Mouse (Mus musculus): ENCODE data around the gene Med12l. TPM values are rescaled to one million over a fixed set of nuclear protein-coding genes. Genes with fewer than 3 reads are reported as not detected.

Med12l gene
- total RNA-seq, 1 experiment = 3.6 TPM

DNA sequence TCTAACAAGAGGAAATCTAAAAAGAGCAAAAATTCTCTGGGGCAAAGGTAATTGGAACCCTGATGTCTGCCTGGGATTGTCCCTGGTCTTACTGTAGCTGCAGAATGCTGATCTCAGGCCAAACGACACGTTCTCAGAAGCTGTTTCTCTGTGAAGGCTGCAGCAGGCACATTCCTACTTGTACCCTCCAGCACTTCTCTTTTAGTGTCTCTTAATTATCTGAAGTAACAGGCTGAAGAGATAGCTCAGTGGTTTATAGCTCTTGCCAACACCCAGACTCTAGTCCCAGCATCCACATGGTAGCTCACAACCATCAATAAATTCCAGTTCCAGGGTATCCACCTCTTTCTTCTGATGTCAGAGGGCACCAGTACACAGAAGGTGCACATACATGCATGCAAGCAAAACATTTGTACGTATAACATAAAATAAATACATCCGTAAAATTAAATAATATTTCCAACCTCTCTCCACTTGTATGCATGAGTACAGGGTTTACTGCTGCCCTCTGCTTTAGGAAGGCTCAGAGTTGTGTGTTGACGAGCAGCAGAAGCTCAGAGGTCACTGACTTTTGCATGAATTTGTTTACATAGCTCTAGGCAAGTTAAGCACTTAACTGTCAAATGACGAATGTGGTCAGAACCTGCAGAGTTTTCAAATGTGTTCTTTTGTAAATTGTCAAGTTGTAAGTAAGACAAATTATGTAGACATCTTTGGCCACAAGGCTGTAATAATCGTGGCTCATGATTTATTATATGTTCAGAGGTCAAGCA is 120.3 kb downstream of the Med12l start:
- in situ Hi-C loops (cut with MboI; ENCODE audit: low sequenced_read_pairs in 2 of 2, unreplicated experiment in 2 of 2) = loop anchor here in 1 of 2 experiments (10.0 kb wide), 1 partner anchor 619 kb away; no protein-coding TSS in a partner anchor
- no peak for DNase-seq (ENCODE audit: low read depth, low spot score)
- H3K27ac ChIP-seq (ENCODE audit: insufficient read depth, low read depth, low read length, poor library complexity, severe bottlenecking) = no peak overlapping the region

DNA sequence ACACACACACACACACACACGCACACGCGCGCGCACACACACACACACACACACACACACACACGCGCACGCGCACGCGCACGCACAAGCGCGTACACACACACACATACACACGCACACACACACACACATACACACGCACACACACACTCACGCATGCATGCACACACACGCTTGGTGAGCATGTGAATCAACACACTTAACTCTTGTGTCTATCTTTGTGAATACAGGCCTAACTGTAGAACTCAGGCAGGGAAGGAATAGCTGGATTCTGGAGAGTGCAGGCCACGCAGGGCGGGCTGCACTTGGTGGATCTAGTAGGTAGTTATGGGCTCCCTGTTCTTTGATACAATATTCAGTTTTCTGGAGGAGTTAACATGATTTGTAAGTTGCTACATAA is 123.1 kb downstream of the Med12l start:
- Histone ChIP-seq H3K4me1 (ENCODE audit: control insufficient read depth in 2 of 2, insufficient read depth in 2 of 2, low read length in 2 of 2, poor library complexity in 1 of 2) (no peaks in the 10 kb centered on the region; a peak in 1 of 4 replicates), H3K36me3 (ENCODE audit: control insufficient read depth, insufficient read depth, low read length, poor library complexity, severe bottlenecking) (no peaks in the 10 kb centered on the region)
- in situ Hi-C loops (cut with MboI; ENCODE audit: low sequenced_read_pairs in 2 of 2, unreplicated experiment in 2 of 2) = loop anchor here in 1 of 2 experiments (10.0 kb wide), 1 partner anchor 616 kb away; no protein-coding TSS in a partner anchor

More for the DNA sequence above, 120.3 kb downstream of the Med12l start:
- H3K36me3 ChIP-seq (ENCODE audit: control insufficient read depth, insufficient read depth, low read length, poor library complexity, severe bottlenecking) = no peaks in the 10 kb centered on the region
- H3K9ac ChIP-seq (ENCODE audit: insufficient read depth, low read depth, low read length, poor library complexity, severe bottlenecking) = no peak overlapping the region
- H3K9me3 ChIP-seq (ENCODE audit: control insufficient read depth, insufficient read depth, low read depth, low read length) = no peaks in the 10 kb centered on the region
- TF ChIP-seq ZNF384 (IDR thresholded peaks at IDR 0.05; ENCODE audit: low read depth, low read length) (no peak), ZC3H11A (IDR thresholded peaks at IDR 0.05; ENCODE audit: borderline replicate concordance, low read depth, low read length) (no peak), CHD2 (IDR thresholded peaks at IDR 0.05; ENCODE audit: low read depth, low read length) (no peak), MAFK (IDR thresholded peaks at IDR 0.05; ENCODE audit: insufficient read depth, low read depth, low read length) (no peak), HCFC1 (IDR thresholded peaks at IDR 0.05; ENCODE audit: borderline replicate concordance, insufficient read depth, low read length) (no peak)
- H3K4me1 ChIP-seq (ENCODE audit: control insufficient read depth in 2 of 2, insufficient read depth in 2 of 2, low read length in 2 of 2, poor library complexity in 1 of 2) = peaks cover 0 to 1% of the 10 kb centered on the region in 2 experiments; a peak in 1 of 4 replicates
- no peak overlapping the region for H3K4me3 ChIP-seq (ENCODE audit: insufficient read depth in 1 of 2, low read depth in 1 of 2, low read length in 2 of 2, poor library complexity in 1 of 2, severe bottlenecking in 1 of 2)

DNA sequence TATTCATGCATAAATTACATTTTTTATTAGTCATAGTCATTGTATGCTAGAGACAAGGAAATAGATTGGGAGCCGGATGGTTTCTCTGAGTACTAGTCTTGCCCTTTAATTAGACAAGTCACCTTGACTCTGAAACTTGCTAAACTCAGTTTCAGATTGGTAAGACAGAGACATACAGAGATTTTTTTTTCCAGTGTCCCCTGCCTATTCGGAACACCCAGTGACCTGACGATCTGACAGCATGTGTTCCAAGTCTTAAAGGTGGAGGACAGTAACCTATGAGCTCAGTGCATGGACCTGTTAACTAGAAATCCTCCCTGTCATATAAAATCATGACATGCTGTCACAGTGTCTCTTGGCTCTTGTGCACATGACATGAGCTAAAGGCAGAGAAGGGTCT is 123.9 kb downstream of the Med12l start:
- H3K9ac ChIP-seq (ENCODE audit: insufficient read depth, low read depth, low read length, poor library complexity, severe bottlenecking) = no peak overlapping the region
- TF ChIP-seq CHD2 (IDR thresholded peaks at IDR 0.05; ENCODE audit: low read depth, low read length) = no peak
- TF ChIP-seq ZC3H11A (IDR thresholded peaks at IDR 0.05; ENCODE audit: borderline replicate concordance, low read depth, low read length) = no peak
- no peak overlapping the region for H3K27ac ChIP-seq (ENCODE audit: insufficient read depth, low read depth, low read length, poor library complexity, severe bottlenecking)
- in situ Hi-C loops (cut with MboI; ENCODE audit: low sequenced_read_pairs in 2 of 2, unreplicated experiment in 2 of 2) = loop anchor here in 1 of 2 experiments (10.0 kb wide), 1 partner anchor 615 kb away; no protein-coding TSS in a partner anchor
- H3K4me3 ChIP-seq (ENCODE audit: insufficient read depth in 1 of 2, low read depth in 1 of 2, low read length in 2 of 2, poor library complexity in 1 of 2, severe bottlenecking in 1 of 2) = no peak overlapping the region
- no peaks in the 10 kb centered on the region for H3K9me3 ChIP-seq (ENCODE audit: control insufficient read depth, insufficient read depth, low read depth, low read length)
- DNase-seq (ENCODE audit: low read depth, low spot score) = no peak
- no peaks in the 10 kb centered on the region; a peak in 1 of 4 replicates for H3K4me1 ChIP-seq (ENCODE audit: control insufficient read depth in 2 of 2, insufficient read depth in 2 of 2, low read length in 2 of 2, poor library complexity in 1 of 2)
- no peaks in the 10 kb centered on the region for H3K36me3 ChIP-seq (ENCODE audit: control insufficient read depth, insufficient read depth, low read length, poor library complexity, severe bottlenecking)

More for the DNA sequence above, 123.1 kb downstream of the Med12l start:
- no peaks in the 10 kb centered on the region for H3K9me3 ChIP-seq (ENCODE audit: control insufficient read depth, insufficient read depth, low read depth, low read length)
- H3K4me3 ChIP-seq (ENCODE audit: insufficient read depth in 1 of 2, low read depth in 1 of 2, low read length in 2 of 2, poor library complexity in 1 of 2, severe bottlenecking in 1 of 2) = no peak overlapping the region
- no peak for DNase-seq (ENCODE audit: low read depth, low spot score)
- H3K27ac ChIP-seq (ENCODE audit: insufficient read depth, low read depth, low read length, poor library complexity, severe bottlenecking) = no peak overlapping the region
- no peak overlapping the region for H3K9ac ChIP-seq (ENCODE audit: insufficient read depth, low read depth, low read length, poor library complexity, severe bottlenecking)
- TF ChIP-seq ZC3H11A (IDR thresholded peaks at IDR 0.05; ENCODE audit: borderline replicate concordance, low read depth, low read length) (no peak), ZNF384 (IDR thresholded peaks at IDR 0.05; ENCODE audit: low read depth, low read length) (no peak)

DNA sequence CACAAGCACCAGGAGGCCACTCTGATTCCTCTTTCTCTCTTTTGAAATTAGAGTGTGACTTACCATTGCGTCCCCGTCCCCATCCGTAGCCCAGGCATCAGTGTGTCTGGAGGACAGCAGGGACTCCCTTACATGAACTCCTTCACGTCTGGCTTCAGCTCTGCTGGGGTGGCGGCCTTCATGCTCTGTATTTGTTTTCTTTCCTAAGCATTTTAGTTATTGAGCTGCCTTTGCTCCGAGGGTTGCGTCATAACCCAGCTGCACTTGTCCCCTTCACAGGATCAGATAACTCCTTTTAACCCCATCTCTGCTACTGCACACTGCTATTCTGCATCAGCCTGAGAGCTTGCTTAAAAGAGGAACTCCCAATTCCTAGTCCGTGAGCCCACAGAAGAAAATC is 124.8 kb downstream of the Med12l start:
- no peak for DNase-seq (ENCODE audit: low read depth, low spot score)
- Histone ChIP-seq H3K9ac (ENCODE audit: insufficient read depth, low read depth, low read length, poor library complexity, severe bottlenecking) (no peak overlapping the region), H3K36me3 (ENCODE audit: control insufficient read depth, insufficient read depth, low read length, poor library complexity, severe bottlenecking) (no peaks in the 10 kb centered on the region), H3K9me3 (ENCODE audit: control insufficient read depth, insufficient read depth, low read depth, low read length) (no peaks in the 10 kb centered on the region), H3K4me1 (ENCODE audit: control insufficient read depth in 2 of 2, insufficient read depth in 2 of 2, low read length in 2 of 2, poor library complexity in 1 of 2) (no peaks in the 10 kb centered on the region; a peak in 1 of 4 replicates), H3K4me3 (ENCODE audit: insufficient read depth in 1 of 2, low read depth in 1 of 2, low read length in 2 of 2, poor library complexity in 1 of 2, severe bottlenecking in 1 of 2) (no peak overlapping the region), H3K27ac (ENCODE audit: insufficient read depth, low read depth, low read length, poor library complexity, severe bottlenecking) (no peak overlapping the region)
- TF ChIP-seq ZNF384 (IDR thresholded peaks at IDR 0.05; ENCODE audit: low read depth, low read length) (no peak), CHD2 (IDR thresholded peaks at IDR 0.05; ENCODE audit: low read depth, low read length) (no peak), MAFK (IDR thresholded peaks at IDR 0.05; ENCODE audit: insufficient read depth, low read depth, low read length) (no peak), ZC3H11A (IDR thresholded peaks at IDR 0.05; ENCODE audit: borderline replicate concordance, low read depth, low read length) (no peak), HCFC1 (IDR thresholded peaks at IDR 0.05; ENCODE audit: borderline replicate concordance, insufficient read depth, low read length) (no peak)
- in situ Hi-C loops (cut with MboI; ENCODE audit: low sequenced_read_pairs in 2 of 2, unreplicated experiment in 2 of 2) = no loop called here

All from ES-E14 (cell line).